Mouse (Mus musculus): ENCODE measurements at regions not wholly inside any gene's neighbourhood (a gene's known extent, or its start where the extent isn't known, plus 50 kb on each side); places are given as distances from the start of the nearest gene placed in this dataset.

DNA sequence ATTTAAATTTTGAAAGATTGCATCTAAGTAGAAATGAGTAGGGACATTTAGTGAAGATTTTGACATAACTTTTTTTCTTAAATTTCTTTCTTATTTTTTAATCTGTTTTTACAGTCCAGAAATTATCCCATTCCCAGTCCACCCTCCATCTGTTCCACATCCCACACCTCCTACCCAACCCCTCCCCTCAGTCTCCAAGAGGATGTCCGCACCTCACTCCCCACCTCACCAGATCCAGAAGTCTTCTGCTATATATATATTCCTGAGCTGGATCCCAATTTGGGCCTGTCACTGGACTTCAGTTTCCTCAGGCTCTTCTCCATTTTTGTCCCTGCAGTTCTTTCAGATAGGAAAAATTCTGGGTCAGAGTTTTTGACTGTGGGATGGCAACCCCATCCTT lies 3879.6 kb upstream of the Gm7489 start:
- no peak for TF ChIP-seq CTCF (IDR thresholded peaks at IDR 0.05; ENCODE audit: low read depth)
- 100% methylated on average over 1 of the region's 1 CpGs for WGBS
- no peaks in the 10 kb centered on the region for H3K4me1 ChIP-seq (replicated peaks; ENCODE audit: control insufficient read depth, insufficient read depth, low read length)
- H3K4me2 ChIP-seq (replicated peaks; ENCODE audit: low read depth): no peak overlapping the region
- H3K9ac ChIP-seq (ENCODE audit: low read depth, low read length): no peak overlapping the region
- ATAC-seq: no peak
- no peaks in the 10 kb centered on the region for H3K9me3 ChIP-seq (ENCODE audit: control insufficient read depth)
- H3K4me3 ChIP-seq (ENCODE audit: low read depth, low read length): no peak overlapping the region
- no peaks in the 10 kb centered on the region for H3K36me3 ChIP-seq (ENCODE audit: control insufficient read depth, insufficient read depth)
- H3K27ac ChIP-seq (ENCODE audit: low read depth, low read length): no peak overlapping the region
- H3K27me3 ChIP-seq (replicated peaks; ENCODE audit: control insufficient read depth, insufficient read depth, low read length): no peaks in the 10 kb centered on the region

DNA sequence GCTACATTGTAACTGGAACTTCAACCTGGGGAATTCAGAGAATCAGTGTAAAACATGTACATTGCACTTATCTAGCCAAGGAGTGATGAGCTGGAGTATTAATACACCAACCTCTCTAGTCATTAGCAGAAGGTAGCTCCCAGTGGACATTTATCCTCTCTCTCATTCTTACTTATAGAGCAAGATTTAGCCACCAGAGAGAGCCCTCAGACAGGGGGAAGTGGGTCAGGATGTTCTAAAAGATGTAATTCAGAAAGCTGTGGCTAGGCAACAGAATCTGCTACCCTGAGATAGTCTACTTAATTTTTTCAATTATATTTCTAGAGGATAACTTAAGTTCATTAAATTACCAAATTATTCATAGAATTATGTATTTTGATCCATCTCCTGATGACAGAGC lies 3838.1 kb upstream of the Gm7489 start:
- no peak for ATAC-seq
- Histone ChIP-seq H3K36me3 (ENCODE audit: control insufficient read depth, insufficient read depth) (no peaks in the 10 kb centered on the region), H3K4me2 (replicated peaks; ENCODE audit: low read depth) (no peak overlapping the region), H3K27ac (ENCODE audit: low read depth, low read length) (no peak overlapping the region), H3K27me3 (replicated peaks; ENCODE audit: control insufficient read depth, insufficient read depth, low read length) (no peaks in the 10 kb centered on the region), H3K4me1 (replicated peaks; ENCODE audit: control insufficient read depth, insufficient read depth, low read length) (no peaks in the 10 kb centered on the region), H3K9ac (ENCODE audit: low read depth, low read length) (no peak overlapping the region), H3K4me3 (ENCODE audit: low read depth, low read length) (no peak overlapping the region), H3K9me3 (ENCODE audit: control insufficient read depth) (no peaks in the 10 kb centered on the region)
- TF ChIP-seq CTCF (IDR thresholded peaks at IDR 0.05; ENCODE audit: low read depth): peak; percentile 41; the same call in 1 of the 2 replicates

- Histone ChIP-seq H3K4me3 (ENCODE audit: low read depth, low read length) (no peak overlapping the region), H3K9ac (ENCODE audit: low read depth, low read length) (no peak overlapping the region), H3K4me1 (replicated peaks; ENCODE audit: control insufficient read depth, insufficient read depth, low read length) (no peaks in the 10 kb centered on the region), H3K36me3 (ENCODE audit: control insufficient read depth, insufficient read depth) (no peaks in the 10 kb centered on the region), H3K9me3 (ENCODE audit: control insufficient read depth) (no peaks in the 10 kb centered on the region), H3K27me3 (replicated peaks; ENCODE audit: control insufficient read depth, insufficient read depth, low read length) (no peaks in the 10 kb centered on the region), H3K27ac (ENCODE audit: low read depth, low read length) (no peak overlapping the region), H3K4me2 (replicated peaks; ENCODE audit: low read depth) (no peak overlapping the region)
- TF ChIP-seq CTCF (IDR thresholded peaks at IDR 0.05; ENCODE audit: low read depth): no peak
- no peak for ATAC-seq
- 68% methylated on average over 2 of the region's 2 CpGs for WGBS
Observed at GRCm38 (mm10) chr15:50053468-50053867, 3831.2 kb upstream of the Gm7489 start.

GRCm38 (mm10) chr15:50053892-50054291 lies 3830.8 kb upstream of the Gm7489 start:
- Histone ChIP-seq H3K9ac (ENCODE audit: low read depth, low read length) (no peak overlapping the region), H3K4me2 (replicated peaks; ENCODE audit: low read depth) (no peak overlapping the region), H3K4me3 (ENCODE audit: low read depth, low read length) (no peak overlapping the region), H3K4me1 (replicated peaks; ENCODE audit: control insufficient read depth, insufficient read depth, low read length) (no peaks in the 10 kb centered on the region), H3K36me3 (ENCODE audit: control insufficient read depth, insufficient read depth) (no peaks in the 10 kb centered on the region), H3K27ac (ENCODE audit: low read depth, low read length) (no peak overlapping the region), H3K27me3 (replicated peaks; ENCODE audit: control insufficient read depth, insufficient read depth, low read length) (no peaks in the 10 kb centered on the region), H3K9me3 (ENCODE audit: control insufficient read depth) (no peaks in the 10 kb centered on the region)
- TF ChIP-seq CTCF (IDR thresholded peaks at IDR 0.05; ENCODE audit: low read depth): no peak
- 75% methylated on average over 6 of the region's 6 CpGs for WGBS
- ATAC-seq: no peak

GRCm38 (mm10) chr15:50078246-50078645 lies 3806.5 kb upstream of the Gm7489 start:
- Histone ChIP-seq H3K9ac (ENCODE audit: low read depth, low read length) (no peak overlapping the region), H3K4me3 (ENCODE audit: low read depth, low read length) (no peak overlapping the region), H3K36me3 (ENCODE audit: control insufficient read depth, insufficient read depth) (no peaks in the 10 kb centered on the region), H3K4me1 (replicated peaks; ENCODE audit: control insufficient read depth, insufficient read depth, low read length) (no peaks in the 10 kb centered on the region), H3K4me2 (replicated peaks; ENCODE audit: low read depth) (no peak overlapping the region), H3K9me3 (ENCODE audit: control insufficient read depth) (no peaks in the 10 kb centered on the region), H3K27me3 (replicated peaks; ENCODE audit: control insufficient read depth, insufficient read depth, low read length) (no peaks in the 10 kb centered on the region), H3K27ac (ENCODE audit: low read depth, low read length) (no peak overlapping the region)
- TF ChIP-seq CTCF (IDR thresholded peaks at IDR 0.05; ENCODE audit: low read depth): no peak
- 92% methylated on average over 1 of the region's 1 CpGs for WGBS
- no peak for ATAC-seq

- Histone ChIP-seq H3K4me3 (ENCODE audit: low read depth, low read length) (no peak overlapping the region), H3K27ac (ENCODE audit: low read depth, low read length) (no peak overlapping the region), H3K27me3 (replicated peaks; ENCODE audit: control insufficient read depth, insufficient read depth, low read length) (no peaks in the 10 kb centered on the region), H3K4me1 (replicated peaks; ENCODE audit: control insufficient read depth, insufficient read depth, low read length) (no peaks in the 10 kb centered on the region), H3K36me3 (ENCODE audit: control insufficient read depth, insufficient read depth) (no peaks in the 10 kb centered on the region), H3K4me2 (replicated peaks; ENCODE audit: low read depth) (no peak overlapping the region), H3K9ac (ENCODE audit: low read depth, low read length) (no peak overlapping the region), H3K9me3 (ENCODE audit: control insufficient read depth) (0 out of 2 replicates have a peak, but pooled peaks cover 2% of the 10 kb centered on the region)
- ATAC-seq: no peak
- TF ChIP-seq CTCF (IDR thresholded peaks at IDR 0.05; ENCODE audit: low read depth): no peak
- 89% methylated on average over 2 of the region's 2 CpGs for WGBS
Observed at GRCm38 (mm10) chr15:50082428-50082827, 3802.3 kb upstream of the Gm7489 start.

DNA sequence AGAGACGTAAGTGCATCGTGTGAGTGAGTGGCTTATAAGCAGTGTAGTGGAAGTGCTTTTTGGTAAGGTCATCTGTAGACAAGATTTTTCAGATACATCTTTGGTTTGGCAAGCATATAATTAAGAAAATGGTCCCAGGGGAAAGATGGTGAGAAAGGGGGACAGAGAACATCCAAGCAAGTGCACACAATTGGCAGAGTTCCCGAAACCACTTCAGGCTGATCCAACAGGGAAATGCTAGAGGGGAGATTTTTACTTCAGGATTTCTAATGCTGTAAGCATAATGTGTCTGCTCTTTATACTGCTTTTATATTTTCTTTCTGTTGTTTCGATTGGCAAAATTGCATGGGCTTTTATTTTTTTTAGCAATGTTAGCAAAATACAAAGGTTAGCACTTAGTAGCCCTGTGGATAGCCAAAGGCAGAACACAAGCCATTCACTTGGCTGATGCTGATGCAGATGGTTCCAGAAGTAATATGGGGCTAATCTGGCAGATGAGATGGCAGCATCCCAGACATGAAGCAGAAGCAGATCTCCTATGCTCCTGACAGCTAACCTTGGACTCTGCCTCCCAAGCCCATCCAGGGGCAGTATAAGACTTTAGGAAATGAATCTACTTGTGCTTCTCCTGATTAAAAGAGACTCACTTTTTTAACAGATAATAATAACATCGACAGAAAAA lies 3782.0 kb upstream of the Gm7489 start:
- Histone ChIP-seq H3K4me3 (ENCODE audit: low read depth, low read length) (no peak overlapping the region), H3K9ac (ENCODE audit: low read depth, low read length) (no peak overlapping the region), H3K27ac (ENCODE audit: low read depth, low read length) (no peak overlapping the region), H3K4me1 (replicated peaks; ENCODE audit: control insufficient read depth, insufficient read depth, low read length) (no peaks in the 10 kb centered on the region), H3K4me2 (replicated peaks; ENCODE audit: low read depth) (no peak overlapping the region), H3K27me3 (replicated peaks; ENCODE audit: control insufficient read depth, insufficient read depth, low read length) (no peaks in the 10 kb centered on the region), H3K9me3 (ENCODE audit: control insufficient read depth) (no peaks in the 10 kb centered on the region), H3K36me3 (ENCODE audit: control insufficient read depth, insufficient read depth) (no peaks in the 10 kb centered on the region)
- no peak for ATAC-seq
- TF ChIP-seq CTCF (IDR thresholded peaks at IDR 0.05; ENCODE audit: low read depth): no peak
- 67% methylated on average over 5 of the region's 5 CpGs for WGBS
